Mouse (Mus musculus): ENCODE measurements around the gene Gm45021. TPM values are rescaled to one million over a fixed set of nuclear protein-coding genes. Genes with fewer than 3 reads are reported as not detected.
A peak's percentile ranks its signal among the peaks of the same experiment; 100 is the strongest.

Gm45021 gene
- total and polyA plus RNA-seq, 3 experiments, result not detected

- Histone ChIP-seq H3K27me3 (replicated peaks) (no peaks in the 10 kb centered on the region), H3K27ac (ENCODE audit: insufficient read depth, low read depth) (no peak overlapping the region), H3K36me3 (replicated peaks in 1 of 2; ENCODE audit: control insufficient read depth in 1 of 2, insufficient read depth in 1 of 2, low read length in 1 of 2) (no peaks in the 10 kb centered on the region), H3K4me3 (replicated peaks in 1 of 3; ENCODE audit: low read depth in 2 of 3, low read length in 2 of 3, poor library complexity in 1 of 3) (no peak overlapping the region), H3K79me2 (replicated peaks; ENCODE audit: control insufficient read depth, extremely low read depth, insufficient read depth, poor library complexity, severe bottlenecking) (no peaks in the 10 kb centered on the region), H3K4me2 (ENCODE audit: insufficient read depth, low read depth, poor library complexity, severe bottlenecking) (no peak overlapping the region), H3K9ac (ENCODE audit: insufficient read depth, low read depth) (no peak overlapping the region), H3K9me3 (replicated peaks; ENCODE audit: low read length) (no peaks in the 10 kb centered on the region), H3K4me1 (ENCODE audit: control insufficient read depth in 1 of 2, insufficient read depth in 2 of 2) (peaks cover 11 to 26% of the 10 kb centered on the region in 2 experiments; a peak in 3 of 4 replicates)
- DNase-seq (ENCODE audit: extremely low read depth), result no peak
- dilution Hi-C loops (cut with MboI; ENCODE audit: extremely low pct_ligation_motif_present, extremely low pct_unique_long_range_greater_than_20kb, low sequenced_read_pairs), result loop anchor here (25.0 kb wide), 1 partner anchor 121 kb away; the partner anchor contains the start of gene Gimap3
- in situ Hi-C loops (cut with MboI; ENCODE audit: low pct_ligation_motif_present, low pct_unique_long_range_greater_than_20kb, low sequenced_read_pairs), result loop anchor here (10.0 to 25.0 kb wide), 2 partner anchors 213 to 321 kb away; partner anchors contain the start of gene Doxl2
- TF ChIP-seq PAX5 (IDR thresholded peaks at IDR 0.05; ENCODE audit: low read length) (no peak), E2F4 (IDR thresholded peaks at IDR 0.05; ENCODE audit: insufficient replicate concordance, low read depth, low read length) (no peak), MEF2A (IDR thresholded peaks at IDR 0.05; ENCODE audit: borderline replicate concordance, low read depth, low read length) (no peak), POLR2AphosphoS2 (IDR thresholded peaks at IDR 0.05; ENCODE audit: low read depth, low read length) (no peak), ELF1 (IDR thresholded peaks at IDR 0.05; ENCODE audit: low read depth, low read length) (no peak), ZMIZ1 (IDR thresholded peaks at IDR 0.05; ENCODE audit: low read depth, low read length) (no peak), MXI1 (IDR thresholded peaks at IDR 0.05; ENCODE audit: low read depth, low read length) (no peak), ZC3H11A (IDR thresholded peaks at IDR 0.05; ENCODE audit: low read depth, low read length) (no peak), MAX (IDR thresholded peaks at IDR 0.05; ENCODE audit: low read length) (no peak), NRF1 (IDR thresholded peaks at IDR 0.05; ENCODE audit: low read depth, low read length) (no peak), EP300 (IDR thresholded peaks at IDR 0.05; ENCODE audit: low read length) (no peak), RAD21 (IDR thresholded peaks at IDR 0.05; ENCODE audit: low read depth, low read length) (no peak)
Measured at GRCm38 (mm10) chr6:48641391-48641790, 52.0 kb downstream of the Gm45021 start.

- TF ChIP-seq RAD21 (IDR thresholded peaks at IDR 0.05; ENCODE audit: low read depth, low read length), result peak; percentile 84
- TF ChIP-seq MXI1 (IDR thresholded peaks at IDR 0.05; ENCODE audit: low read depth, low read length), result no peak
- TF ChIP-seq ZC3H11A (IDR thresholded peaks at IDR 0.05; ENCODE audit: low read depth, low read length), result peak; percentile 57
- no peak for TF ChIP-seq MAX (IDR thresholded peaks at IDR 0.05; ENCODE audit: low read length)
- TF ChIP-seq EP300 (IDR thresholded peaks at IDR 0.05; ENCODE audit: low read length), result no peak
- no peak for TF ChIP-seq GABPA (IDR thresholded peaks at IDR 0.05; ENCODE audit: insufficient replicate concordance, low read depth, low read length)
- TF ChIP-seq SMC3 (IDR thresholded peaks at IDR 0.05; ENCODE audit: low read depth, low read length), result peak; percentile 86
- peak; percentile 32 to 87; a peak in 3 of 4 replicates for TF ChIP-seq CTCF (conservative IDR thresholded peaks at IDR 0.05 in 1 of 2, IDR thresholded peaks at IDR 0.05 in 1 of 2; ENCODE audit: low read depth in 2 of 2, low read length in 2 of 2)
- TF ChIP-seq TCF12 (IDR thresholded peaks at IDR 0.05; ENCODE audit: low read depth, low read length), result no peak
- no peak for TF ChIP-seq USF1 (IDR thresholded peaks at IDR 0.05; ENCODE audit: low read depth, low read length)
- peak; percentile 99 for TF ChIP-seq ZNF384 (IDR thresholded peaks at IDR 0.05; ENCODE audit: low read depth, low read length)
- Histone ChIP-seq H3K36me3 (replicated peaks in 1 of 2; ENCODE audit: control insufficient read depth in 1 of 2, insufficient read depth in 1 of 2, low read length in 1 of 2) (no peaks in the 10 kb centered on the region), H3K79me2 (replicated peaks; ENCODE audit: control insufficient read depth, extremely low read depth, insufficient read depth, poor library complexity, severe bottlenecking) (peaks cover 6% of the 10 kb centered on the region), H3K4me1 (ENCODE audit: control insufficient read depth in 1 of 2, insufficient read depth in 2 of 2) (peaks cover 11 to 34% of the 10 kb centered on the region in 2 experiments; a peak in 3 of 4 replicates), H3K27me3 (replicated peaks) (no peaks in the 10 kb centered on the region), H3K4me2 (ENCODE audit: insufficient read depth, low read depth, poor library complexity, severe bottlenecking) (no peak overlapping the region), H3K9me3 (replicated peaks; ENCODE audit: low read length) (no peaks in the 10 kb centered on the region), H3K9ac (ENCODE audit: insufficient read depth, low read depth) (no peak overlapping the region), H3K27ac (ENCODE audit: insufficient read depth, low read depth) (no peak overlapping the region), H3K4me3 (replicated peaks in 1 of 3; ENCODE audit: low read depth in 2 of 3, low read length in 2 of 3, poor library complexity in 1 of 3) (no peak overlapping the region)
- dilution Hi-C loops (cut with MboI; ENCODE audit: extremely low pct_ligation_motif_present, extremely low pct_unique_long_range_greater_than_20kb, low sequenced_read_pairs) (loop anchor here (25.0 kb wide), 1 partner anchor 119 kb away; the partner anchor contains the start of gene Gimap3), in situ Hi-C loops (cut with MboI; ENCODE audit: low pct_ligation_motif_present, low pct_unique_long_range_greater_than_20kb, low sequenced_read_pairs) (loop anchor here (10.0 to 25.0 kb wide), 2 partner anchors 212 to 319 kb away; partner anchors contain the start of gene Doxl2)
- DNase-seq (ENCODE audit: extremely low read depth), result peak; percentile 74
Measured at GRCm38 (mm10) chr6:48642764-48643292, 53.4 kb downstream of the Gm45021 start.
